Mouse (Mus musculus): ENCODE measurements around the gene Gm26620.

- TF ChIP-seq CTCF (conservative IDR thresholded peaks at IDR 0.05; ENCODE audit: low read length) (peak; percentile 67), NANOG (IDR thresholded peaks at IDR 0.05; ENCODE audit: borderline replicate concordance, low read length) (no peak)
Measured at GRCm38 (mm10) chr1:170901536-170902238, 16.8 kb downstream of the Gm26620 start.

All from E14TG2a.4 (cell line).